Mouse (Mus musculus) heart, postnatal 0 days (tissue): ENCODE measurements at regions not wholly inside any gene's neighbourhood (a gene's known extent, or its start where the extent isn't known, plus 50 kb on each side); places are given as distances from the start of the nearest gene placed in this dataset.

Experiments used
- CTCF ChIP-seq: IDR thresholded peaks from 2 replicates; pipeline ENCODE4 v1.5.1; 2016; ENCODE audit warnings: antibody characterized with exemption, control low read depth, low read depth
- EP300 ChIP-seq: IDR thresholded peaks from 2 replicates; pipeline ENCODE4 v1.6.1; 2016; ENCODE audit warnings: antibody characterized with exemption, low read depth

DNA sequence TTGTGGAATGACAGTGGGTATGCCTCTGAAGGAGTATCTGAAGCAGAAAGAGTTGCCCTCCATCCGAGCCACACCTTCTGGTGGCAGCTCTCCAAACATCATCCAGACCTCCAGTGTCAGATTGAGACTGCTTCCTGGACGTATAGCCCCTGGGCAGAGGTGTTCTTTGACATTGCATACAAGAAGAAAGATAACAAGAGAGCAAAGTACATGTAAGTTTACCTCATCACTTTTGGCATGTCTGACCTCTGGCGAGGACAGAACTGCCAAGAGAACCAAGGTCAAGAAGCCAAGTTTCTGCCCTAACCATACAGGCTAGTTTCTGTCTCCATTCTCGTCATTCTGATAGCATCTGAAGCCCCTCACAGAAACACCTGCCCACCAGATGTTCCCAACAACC, 57.5 kb upstream of the Nmd3 start:
- TF ChIP-seq EP300 = no peak
- TF ChIP-seq CTCF = no peak
